19 mouse cellular contexts compared by ENCODE assay signal in genomic region chr7:101005119-101005518, GRCm38 (mm10). TPM values are rescaled to one million over a fixed set of nuclear protein-coding genes. Genes with fewer than 3 reads are reported as not detected.
DNase-seq lines count a peak whose midpoint lies in the region; TF ChIP-seq lines count a peak whose summit lies in the region.
"Had no signal": no experiment of that assay in that cellular context is flagged by ENCODE, and none has a peak within 500 bp of the region (broad histone marks: within the 10 kb centered on the region; RNA-seq: fewer than 3 reads in every experiment).

No protein-coding gene starts in this region.

- no peaks in the 10 kb centered on the region for H3K27me3 ChIP-seq in kidney, adult 2 months (replicated peaks; ENCODE audit: control insufficient read depth, insufficient read depth, low read length)

- no peak for TF ChIP-seq POLR2A in kidney, adult 2 months (IDR thresholded peaks at IDR 0.05; ENCODE audit: low read depth, low read length)

- TF ChIP-seq CTCF in kidney, adult 2 months (conservative IDR thresholded peaks at IDR 0.05; ENCODE audit: insufficient read depth, insufficient read length, low read depth, low read length), result no peak

- no peaks in the 10 kb centered on the region; the same call in 1 of the 2 replicates for H3K4me1 ChIP-seq in kidney, adult 2 months (ENCODE audit: control insufficient read depth, insufficient read depth, low read length)
- H3K4me1 ChIP-seq: midbrain, embryonic 13.5 days had no signal

- H3K4me3 ChIP-seq in kidney, adult 2 months (ENCODE audit: insufficient read depth, low read depth, low read length), result no peak overlapping the region
- H3K4me3 ChIP-seq: embryonic facial prominence, embryonic 15.5 days; heart, embryonic 12.5 days; midbrain, embryonic 13.5 days had no signal

- 55% methylated on average over 4 of the region's 4 CpGs for WGBS in kidney, adult 2 months

- DNase-seq in kidney, adult 2 months, result no peak
- DNase-seq in kidney, postnatal 4 days, result no peak
- DNase-seq in lung, postnatal 36 days, result peak; percentile 30
- no peak for DNase-seq in lung, postnatal 10 days
- DNase-seq in R1 (ENCODE audit: low read depth, low spot score) (peak; percentile 25), ZHBTc4 (ENCODE audit: low read depth, low spot score) (peak; percentile 20), MN1 (ENCODE audit: low spot score) (no peak)
- no peak for DNase-seq in thymus, postnatal 10 days (ENCODE audit: low spot score in 2 of 2)
- DNase-seq: adrenal gland, postnatal 10 days; cerebellum, adult 11 months; cerebellum, postnatal 25 days; heart, postnatal 14 days; left cerebral cortex, postnatal 4 days; liver; spleen, adult 18-20 months had no signal

- peak overlapping the region; percentile 58; the same call in 1 of the 2 replicates for H3K27ac ChIP-seq in kidney, adult 2 months (ENCODE audit: insufficient read depth, low read depth, low read length)
- H3K27ac ChIP-seq: embryonic facial prominence, embryonic 15.5 days; kidney, postnatal 0 days; midbrain, embryonic 13.5 days had no signal

- no peaks in the 10 kb centered on the region for H3K36me3 ChIP-seq in kidney, adult 2 months (ENCODE audit: control insufficient read depth, insufficient read depth, low read length)
- H3K36me3 ChIP-seq: embryonic facial prominence, embryonic 15.5 days; heart, embryonic 12.5 days; midbrain, embryonic 13.5 days had no signal

RNA-seq across cellular contexts. Expression of gene P2ry2, which starts 7.5 kb away (rescaled TPM):
- 15.0 and 16.9 TPM in 2 replicates for polyA plus RNA-seq in kidney, adult 2 months (2012; rRNA removed)

RNA-seq across cellular contexts. Expression of gene P2ry6, which starts 30.7 kb away (rescaled TPM):
- 7.6 and 9.6 TPM in 2 replicates for polyA plus RNA-seq in kidney, adult 2 months (2012; rRNA removed)

Comparison
In these comparisons a context has a peak if more than half of its experiments do, and no peak if none do; other contexts are left out.
1. DNase-seq: peak in lung, postnatal 36 days (single experiment), R1 (single experiment) and ZHBTc4 (single experiment); none in kidney, adult 2 months (single experiment), kidney, postnatal 4 days (0 of 2), lung, postnatal 10 days (single experiment), MN1 (single experiment) and thymus, postnatal 10 days (0 of 2).